Mouse (Mus musculus): ENCODE results near the gene Capn2. TPM values are rescaled to one million over a fixed set of nuclear protein-coding genes. Genes with fewer than 3 reads are reported as not detected.
A peak's percentile ranks its signal among the peaks of the same experiment; 100 is the strongest.

The Capn2 gene
- polyA plus RNA-seq, 1 experiment from 2014 or later: 116 TPM

- no peak overlapping the region for H3K4me2 ChIP-seq
- ATAC-seq (ENCODE audit: insufficient read depth) (no peak), DNase-seq (no peak)
- 84% methylated on average over 7 of the region's 7 CpGs for WGBS
- H3K9me3 ChIP-seq (ENCODE audit: low read depth, low read length): no peaks in the 10 kb centered on the region
- H3K4me1 ChIP-seq (ENCODE audit: insufficient read depth): peaks cover 31% of the 10 kb centered on the region
- TF ChIP-seq CTCF (IDR thresholded peaks at IDR 0.05; ENCODE audit: low read depth): no peak
- peaks cover 28% of the 10 kb centered on the region; the same call in 1 of the 2 replicates for H3K36me3 ChIP-seq (ENCODE audit: insufficient read depth)
- H3K27me3 ChIP-seq (ENCODE audit: insufficient read depth, low read length): no peaks in the 10 kb centered on the region
- H3K9ac ChIP-seq: no peak overlapping the region
- no peak overlapping the region for H3K27ac ChIP-seq (ENCODE audit: low read depth)
- no peak overlapping the region for H3K4me3 ChIP-seq (ENCODE audit: low read depth, low read length)
Observed at GRCm38 (mm10) chr1:182501815-182502405, 15.5 kb downstream of the Capn2 start.

DNA sequence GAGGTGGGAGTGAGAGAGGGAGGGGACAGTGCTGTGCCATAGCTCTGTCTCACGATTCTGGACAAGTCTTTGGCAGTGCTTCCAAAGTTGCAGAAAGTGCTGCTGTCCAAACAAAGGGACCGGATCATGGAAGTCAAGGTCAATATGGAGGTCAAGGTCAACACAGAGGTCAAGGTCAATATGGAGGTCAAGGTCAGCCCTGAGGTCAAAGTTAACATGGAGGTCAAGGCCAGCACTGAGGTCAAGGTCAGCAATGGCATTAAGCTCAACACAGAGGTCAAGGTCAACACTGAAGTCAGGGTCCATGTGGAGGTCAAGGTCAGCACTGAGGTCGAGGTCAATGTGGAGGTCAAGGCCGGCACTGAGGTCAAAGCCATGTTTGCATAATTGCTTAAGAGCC, 16.6 kb downstream of the Capn2 start:
- DNase-seq (peak; percentile 45), ATAC-seq (ENCODE audit: insufficient read depth) (no peak)
- no peak overlapping the region for H3K4me3 ChIP-seq (ENCODE audit: low read depth, low read length)
- H3K9ac ChIP-seq: no peak overlapping the region
- peaks cover 32% of the 10 kb centered on the region for H3K36me3 ChIP-seq (ENCODE audit: insufficient read depth)
- H3K4me2 ChIP-seq: no peak overlapping the region
- 77% methylated on average over 4 of the region's 4 CpGs for WGBS
- H3K4me1 ChIP-seq (ENCODE audit: insufficient read depth): peaks cover 22% of the 10 kb centered on the region
- no peak for TF ChIP-seq CTCF (IDR thresholded peaks at IDR 0.05; ENCODE audit: low read depth)
- no peaks in the 10 kb centered on the region for H3K27me3 ChIP-seq (ENCODE audit: insufficient read depth, low read length)
- H3K9me3 ChIP-seq (ENCODE audit: low read depth, low read length): no peaks in the 10 kb centered on the region
- no peak overlapping the region; the same call in 1 of the 2 replicates for H3K27ac ChIP-seq (ENCODE audit: low read depth)

DNA sequence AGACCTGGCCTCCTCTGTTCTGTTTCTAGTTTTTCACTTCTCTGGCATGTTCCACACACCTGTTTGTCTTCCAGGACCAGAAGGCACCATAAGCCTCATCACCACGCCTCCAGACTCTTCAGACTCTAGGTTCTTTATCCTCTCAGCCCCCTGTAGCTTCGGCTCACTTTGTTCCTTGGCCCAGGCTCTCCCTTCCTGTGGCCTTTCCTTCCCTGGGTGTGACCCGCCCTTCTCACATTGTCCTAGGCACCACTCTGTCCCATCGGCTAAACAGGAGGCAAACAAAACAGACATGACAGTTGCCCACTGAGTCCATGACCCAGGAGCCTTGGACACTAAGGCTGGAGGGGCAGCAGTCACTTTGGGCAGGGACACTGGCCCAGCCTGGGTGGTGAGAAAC, 17.2 kb downstream of the Capn2 start:
- peak overlapping the region; percentile 62; the same call in 1 of the 2 replicates for H3K27ac ChIP-seq (ENCODE audit: low read depth)
- H3K9ac ChIP-seq: no peak overlapping the region
- TF ChIP-seq CTCF (IDR thresholded peaks at IDR 0.05; ENCODE audit: low read depth): no peak
- 70% methylated on average over 4 of the region's 4 CpGs for WGBS
- no peaks in the 10 kb centered on the region for H3K9me3 ChIP-seq (ENCODE audit: low read depth, low read length)
- ATAC-seq (ENCODE audit: insufficient read depth): no peak
- H3K4me2 ChIP-seq: no peak overlapping the region
- H3K27me3 ChIP-seq (ENCODE audit: insufficient read depth, low read length): no peaks in the 10 kb centered on the region
- H3K36me3 ChIP-seq (ENCODE audit: insufficient read depth): peaks cover 28% of the 10 kb centered on the region
- H3K4me3 ChIP-seq (ENCODE audit: low read depth, low read length): no peak overlapping the region
- peaks cover 22% of the 10 kb centered on the region for H3K4me1 ChIP-seq (ENCODE audit: insufficient read depth)
- DNase-seq: no peak

DNA sequence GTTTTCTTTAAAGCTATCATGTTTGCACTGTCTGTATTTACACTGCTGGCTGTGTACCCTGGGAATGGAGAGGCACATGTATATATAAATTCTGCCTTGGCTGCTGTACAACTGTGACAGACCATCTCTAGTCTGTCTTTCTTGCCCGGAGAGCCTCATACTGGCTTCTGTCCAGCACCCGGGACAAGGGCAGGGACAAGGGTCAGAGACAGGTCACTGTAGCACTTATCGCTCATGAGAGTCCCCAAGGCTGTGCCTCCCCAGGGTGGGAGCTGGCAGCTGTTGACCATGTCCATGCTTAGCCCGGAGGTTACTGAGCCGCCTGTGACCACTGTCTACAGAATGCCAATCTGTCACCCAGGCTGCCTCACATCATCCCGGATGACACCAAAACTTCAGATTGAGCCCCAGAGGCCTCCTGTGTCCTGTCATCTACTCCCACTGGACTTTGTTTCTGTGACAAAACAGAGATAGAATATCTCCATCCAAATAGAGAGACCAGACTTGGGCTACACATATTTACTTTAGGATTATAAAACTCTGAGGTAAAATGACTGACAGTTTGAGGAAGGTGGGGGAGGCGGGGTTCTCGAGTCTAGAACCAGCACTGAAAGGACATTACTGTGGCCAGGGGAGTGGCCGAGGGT, 17.8 kb downstream of the Capn2 start:
- Histone ChIP-seq H3K4me1 (ENCODE audit: insufficient read depth) (peaks cover 25% of the 10 kb centered on the region), H3K9ac (no peak overlapping the region), H3K27ac (ENCODE audit: low read depth) (peak overlapping the region; percentile 62), H3K4me3 (ENCODE audit: low read depth, low read length) (no peak overlapping the region), H3K36me3 (ENCODE audit: insufficient read depth) (peaks cover 28% of the 10 kb centered on the region), H3K9me3 (ENCODE audit: low read depth, low read length) (no peaks in the 10 kb centered on the region), H3K27me3 (ENCODE audit: insufficient read depth, low read length) (no peaks in the 10 kb centered on the region), H3K4me2 (no peak overlapping the region)
- WGBS: 38% methylated on average over 9 of the region's 9 CpGs
- TF ChIP-seq CTCF (IDR thresholded peaks at IDR 0.05; ENCODE audit: low read depth): no peak
- DNase-seq (peak; percentile 78), ATAC-seq (ENCODE audit: insufficient read depth) (peak; percentile 59)

DNA sequence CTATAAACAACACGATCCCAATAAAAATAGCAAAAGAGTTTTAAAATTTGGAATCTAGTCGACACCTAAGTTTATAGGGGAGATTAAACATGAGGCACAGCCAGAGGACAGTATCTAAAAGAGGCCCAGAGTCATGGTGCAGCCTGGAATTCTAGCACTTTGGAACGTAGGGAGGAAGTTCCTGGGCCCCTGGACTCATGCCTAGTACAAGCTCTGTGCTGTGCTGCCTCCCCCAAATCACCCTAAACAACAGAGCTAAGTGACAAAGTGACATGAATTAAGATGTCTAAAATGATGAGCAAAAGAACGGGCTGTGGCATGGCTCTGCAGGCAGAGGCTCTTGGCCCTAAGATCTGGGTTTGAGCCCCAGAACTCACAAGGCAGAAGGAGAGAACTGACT, 19.7 kb downstream of the Capn2 start:
- Histone ChIP-seq H3K9me3 (ENCODE audit: low read depth, low read length) (no peaks in the 10 kb centered on the region), H3K36me3 (ENCODE audit: insufficient read depth) (peaks cover 35% of the 10 kb centered on the region), H3K4me1 (ENCODE audit: insufficient read depth) (peaks cover 22% of the 10 kb centered on the region), H3K9ac (no peak overlapping the region), H3K4me3 (ENCODE audit: low read depth, low read length) (no peak overlapping the region), H3K27ac (ENCODE audit: low read depth) (no peak overlapping the region), H3K4me2 (no peak overlapping the region), H3K27me3 (ENCODE audit: insufficient read depth, low read length) (no peaks in the 10 kb centered on the region)
- no peak for ATAC-seq (ENCODE audit: insufficient read depth)
- no peak for DNase-seq
- TF ChIP-seq CTCF (IDR thresholded peaks at IDR 0.05; ENCODE audit: low read depth): no peak
- 49% methylated on average over 4 of the region's 4 CpGs for WGBS

DNA sequence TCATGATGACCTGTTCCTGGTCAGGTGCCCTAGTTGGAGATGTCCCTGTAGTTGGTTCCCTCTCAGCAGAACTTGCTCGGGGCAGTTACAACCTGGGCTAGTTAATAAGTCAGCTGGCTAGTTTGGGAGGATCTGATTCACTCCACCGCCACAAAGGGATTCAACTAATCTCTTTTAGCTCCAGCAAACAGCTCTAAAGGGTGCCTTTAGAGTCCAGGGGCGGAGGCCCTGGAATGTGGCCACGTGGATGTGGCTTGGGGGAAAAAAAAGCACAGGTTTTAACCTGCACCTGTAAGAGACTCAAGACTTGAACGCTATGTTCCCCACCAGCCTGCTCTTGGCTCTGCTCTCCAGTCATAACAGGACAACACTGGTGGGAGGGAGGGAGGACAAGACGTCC, 20.7 kb downstream of the Capn2 start:
- DNase-seq (no peak), ATAC-seq (ENCODE audit: insufficient read depth) (no peak)
- peaks cover 46% of the 10 kb centered on the region for H3K36me3 ChIP-seq (ENCODE audit: insufficient read depth)
- TF ChIP-seq CTCF (IDR thresholded peaks at IDR 0.05; ENCODE audit: low read depth): no peak
- H3K9ac ChIP-seq: no peak overlapping the region
- H3K4me3 ChIP-seq (ENCODE audit: low read depth, low read length): no peak overlapping the region
- peaks cover 22% of the 10 kb centered on the region for H3K4me1 ChIP-seq (ENCODE audit: insufficient read depth)
- 59% methylated on average over 6 of the region's 6 CpGs for WGBS
- H3K4me2 ChIP-seq: no peak overlapping the region
- no peaks in the 10 kb centered on the region for H3K27me3 ChIP-seq (ENCODE audit: insufficient read depth, low read length)
- no peak overlapping the region for H3K27ac ChIP-seq (ENCODE audit: low read depth)
- no peaks in the 10 kb centered on the region for H3K9me3 ChIP-seq (ENCODE audit: low read depth, low read length)

DNA sequence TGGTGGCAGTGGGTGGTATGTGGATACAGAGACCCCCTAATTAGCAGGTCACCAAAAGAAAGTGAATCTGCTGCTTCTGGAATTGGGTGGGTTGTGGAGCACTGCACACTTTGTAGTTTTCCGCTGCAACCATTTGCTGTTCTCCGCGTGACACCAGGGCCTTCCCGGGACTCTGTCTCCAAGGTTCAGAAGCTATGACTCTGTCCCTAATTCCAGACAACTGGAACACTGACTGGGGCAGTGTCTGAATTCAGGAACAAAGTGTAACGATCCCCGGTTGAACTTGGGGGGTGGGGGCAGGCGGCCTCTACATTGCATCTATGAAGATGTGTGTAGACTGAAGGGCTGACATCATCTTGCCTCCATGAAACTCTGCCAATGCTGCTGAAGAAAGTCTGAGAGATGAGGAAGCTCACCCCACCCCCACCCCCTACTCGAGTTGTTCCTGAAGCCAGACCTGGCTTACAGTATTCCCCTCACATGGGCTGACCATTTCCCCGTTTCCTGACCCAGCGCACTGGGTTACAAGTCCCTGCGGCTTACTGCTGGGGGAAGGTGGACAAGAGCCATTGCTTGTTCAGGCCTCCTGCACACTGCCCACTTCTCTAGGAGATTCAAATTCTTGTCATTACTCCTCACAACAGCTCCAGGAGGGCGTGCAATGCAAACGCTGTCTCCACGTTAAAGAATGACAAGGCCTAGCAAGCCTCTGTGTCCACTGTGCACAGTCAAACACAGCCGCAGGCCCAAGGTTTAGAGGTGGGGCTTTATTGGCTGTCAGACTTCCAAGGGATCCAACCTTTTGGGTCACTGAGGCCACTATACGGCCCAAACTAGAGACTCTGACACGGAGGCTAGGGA, 22.9 kb downstream of the Capn2 start:
- Histone ChIP-seq H3K9ac (no peak overlapping the region), H3K4me1 (ENCODE audit: insufficient read depth) (peaks cover 18% of the 10 kb centered on the region), H3K9me3 (ENCODE audit: low read depth, low read length) (no peaks in the 10 kb centered on the region), H3K27me3 (ENCODE audit: insufficient read depth, low read length) (no peaks in the 10 kb centered on the region), H3K36me3 (ENCODE audit: insufficient read depth) (peaks cover 44% of the 10 kb centered on the region), H3K4me2 (no peak overlapping the region), H3K4me3 (ENCODE audit: low read depth, low read length) (no peak overlapping the region), H3K27ac (ENCODE audit: low read depth) (peak overlapping the region; percentile 12; the same call in 1 of the 2 replicates)
- ATAC-seq (ENCODE audit: insufficient read depth): no peak
- DNase-seq: no peak
- no peak for TF ChIP-seq CTCF (IDR thresholded peaks at IDR 0.05; ENCODE audit: low read depth)
- WGBS: 57% methylated on average over 17 of the region's 17 CpGs
